Mouse (Mus musculus): ENCODE data around the gene Ptprcap. TPM values are rescaled to one million over a fixed set of nuclear protein-coding genes. Genes with fewer than 3 reads are reported as not detected.

The Ptprcap gene
- polyA plus RNA-seq, 1 experiment, result 548 TPM

DNA sequence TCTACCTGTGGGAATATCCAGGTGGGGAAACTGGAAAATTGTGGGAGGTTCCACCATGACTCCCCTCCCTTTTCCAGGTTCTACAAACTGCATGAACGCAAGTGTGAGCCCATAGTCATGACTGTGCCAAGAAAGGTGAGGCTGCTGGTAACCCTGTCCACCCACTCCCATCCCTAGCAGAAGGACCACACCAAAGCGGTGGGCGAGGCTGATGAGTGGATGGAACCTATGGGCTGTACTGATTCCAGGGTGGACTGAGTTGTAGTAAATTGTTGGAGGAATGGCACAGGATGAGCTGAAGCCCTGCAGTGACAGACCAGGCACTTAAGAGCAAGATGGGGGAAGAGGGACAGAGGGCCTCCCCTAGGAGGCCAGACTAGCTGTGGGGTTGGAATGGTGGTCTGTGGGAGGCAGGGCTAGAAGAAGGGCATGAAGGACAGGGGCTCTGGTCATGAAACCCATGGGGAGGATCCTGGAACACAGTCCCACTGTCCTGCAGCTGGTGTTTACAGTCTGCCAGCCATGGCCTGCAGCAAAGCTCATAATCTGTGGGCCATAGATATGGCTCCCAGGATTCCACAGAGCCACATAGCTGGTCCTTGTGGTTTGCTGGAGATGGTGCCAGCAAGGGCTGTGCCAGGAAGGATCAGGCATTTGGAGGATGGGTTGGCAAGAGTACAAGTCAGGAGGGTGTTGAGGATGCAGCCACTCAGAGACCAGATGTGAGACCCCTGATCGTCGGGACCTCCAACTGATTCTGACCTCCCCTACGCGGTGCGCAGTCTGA, 766 bp upstream of the Ptprcap start:
- TF ChIP-seq GATA1 (IDR thresholded peaks at IDR 0.05; ENCODE audit: low read length), result no peak

DNA sequence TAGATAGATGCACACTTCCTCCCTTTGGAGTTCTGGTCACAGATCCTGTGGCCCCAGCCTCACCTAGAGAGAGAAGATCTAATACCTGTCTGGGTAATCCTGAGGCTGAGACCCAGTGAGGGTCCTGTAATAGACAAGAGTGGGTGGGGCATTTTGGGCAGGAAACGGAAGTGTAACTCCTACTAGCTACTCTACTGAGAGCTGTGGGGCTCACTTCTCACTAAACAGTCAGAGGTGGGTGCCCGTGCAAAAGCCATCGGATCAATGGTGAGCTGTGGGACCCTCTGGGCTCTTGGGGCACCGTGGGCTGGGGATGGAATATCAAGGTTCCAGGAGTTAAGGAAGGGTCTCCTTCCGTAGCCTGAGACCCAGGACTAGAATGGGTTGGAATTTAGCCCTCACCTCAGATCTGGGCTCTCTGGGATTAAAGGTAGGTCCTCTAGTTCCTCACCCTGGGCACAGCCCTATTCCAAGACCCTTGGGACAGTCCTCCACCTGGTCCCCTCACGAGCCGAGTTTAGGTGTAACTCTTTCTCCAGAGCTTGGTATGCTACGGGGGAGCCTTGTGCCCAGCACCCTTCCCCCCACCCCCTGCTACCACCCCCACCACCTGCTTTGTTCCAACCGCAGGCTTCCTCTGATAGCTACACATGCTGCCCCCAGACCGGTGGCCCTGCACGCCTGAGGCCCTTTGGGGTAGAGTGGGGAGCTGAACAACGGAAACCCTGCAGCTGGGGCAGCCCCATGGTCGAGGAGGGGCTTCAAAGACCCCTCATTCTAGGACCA, 1.2 kb downstream of the Ptprcap start:
- no peak for TF ChIP-seq GATA1 (IDR thresholded peaks at IDR 0.05; ENCODE audit: low read length)

DNA sequence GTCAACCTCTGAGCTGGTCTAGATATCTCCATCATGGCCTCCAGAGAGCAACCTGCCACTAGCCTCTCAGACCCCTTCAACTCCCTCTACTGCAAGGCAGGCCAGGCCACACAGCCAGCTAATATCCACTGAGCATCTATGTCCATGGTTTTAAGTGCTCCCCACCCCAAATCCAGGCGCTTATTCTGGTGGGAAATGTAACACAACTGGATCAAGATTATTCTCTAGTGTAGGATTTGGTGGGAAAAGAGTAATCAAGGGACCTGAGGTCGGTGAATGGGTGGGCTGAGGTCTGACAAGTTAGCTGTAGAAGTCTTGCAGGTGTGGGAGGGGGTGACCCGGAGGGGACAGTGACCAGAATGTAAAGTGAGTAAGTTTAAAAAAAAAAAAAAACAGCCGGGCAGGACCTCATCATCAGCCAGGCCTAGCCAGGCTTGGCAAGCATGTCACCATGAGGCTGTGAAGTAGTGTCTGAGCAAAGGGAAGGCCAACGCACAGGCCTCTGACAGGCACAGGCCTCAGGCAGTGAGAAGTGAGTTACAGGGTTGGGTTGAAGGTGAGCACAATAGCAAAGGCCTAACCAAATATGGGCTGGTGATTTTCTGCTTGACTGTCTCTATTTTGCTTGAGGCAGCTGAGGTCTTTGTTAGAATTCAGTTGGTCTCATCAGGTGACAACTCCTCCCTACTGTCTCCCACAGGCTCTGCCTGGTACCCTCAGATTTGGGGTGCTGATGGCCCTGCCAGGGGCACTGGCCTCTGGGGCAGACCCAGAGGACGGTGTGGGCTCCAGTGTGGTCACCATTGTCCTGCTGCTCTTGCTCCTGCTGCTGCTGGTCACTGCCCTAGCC, 2.0 kb downstream of the Ptprcap start:
- TF ChIP-seq GATA1 (IDR thresholded peaks at IDR 0.05; ENCODE audit: low read length), result no peak

DNA sequence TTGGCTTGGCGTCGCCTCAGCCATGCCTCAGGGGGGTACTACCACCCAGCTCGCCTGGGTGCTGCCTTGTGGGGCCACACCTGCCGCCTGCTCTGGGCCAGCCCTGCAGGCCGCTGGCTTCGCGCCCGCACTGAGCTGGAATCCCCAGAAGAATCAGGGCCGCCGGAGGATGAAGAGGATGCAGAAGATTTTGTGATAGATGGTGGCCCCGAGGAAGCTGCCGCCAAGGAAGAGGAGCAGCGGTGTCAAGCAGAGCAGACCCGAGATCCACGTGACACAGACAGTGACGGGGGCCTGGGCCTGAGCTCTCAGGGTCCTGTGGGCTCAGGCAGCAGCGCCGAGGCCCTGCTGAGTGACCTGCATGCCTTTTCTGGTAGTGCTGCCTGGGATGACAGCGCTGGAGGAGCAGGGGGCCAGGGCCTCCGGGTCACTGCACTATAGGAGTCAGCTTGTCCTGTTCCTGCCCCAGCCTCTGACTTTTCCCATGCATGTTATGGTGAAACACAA, 2.7 kb downstream of the Ptprcap start:
- no peak for TF ChIP-seq GATA1 (IDR thresholded peaks at IDR 0.05; ENCODE audit: low read length)

DNA sequence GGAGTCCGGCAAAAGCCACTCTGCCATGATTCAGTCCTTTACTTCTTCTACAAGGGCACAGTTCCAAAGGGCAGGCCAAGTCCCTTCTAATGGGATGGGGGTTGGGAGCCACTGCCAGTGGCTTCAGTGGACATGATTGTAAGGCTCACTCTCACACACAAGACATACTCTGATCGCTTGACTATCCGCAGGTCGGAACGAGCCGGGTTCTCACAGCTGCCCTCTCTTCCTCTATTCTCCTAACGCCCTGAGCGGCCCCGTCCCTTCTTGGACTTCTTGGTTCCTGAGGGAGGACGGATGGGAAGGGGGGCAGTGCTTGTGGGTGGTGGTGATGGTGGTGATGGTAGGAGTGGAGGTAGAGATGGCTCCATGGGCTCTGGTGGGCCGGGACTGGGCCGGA, 3.4 kb downstream of the Ptprcap start:
- no peak for TF ChIP-seq GATA1 (IDR thresholded peaks at IDR 0.05; ENCODE audit: low read length)

DNA sequence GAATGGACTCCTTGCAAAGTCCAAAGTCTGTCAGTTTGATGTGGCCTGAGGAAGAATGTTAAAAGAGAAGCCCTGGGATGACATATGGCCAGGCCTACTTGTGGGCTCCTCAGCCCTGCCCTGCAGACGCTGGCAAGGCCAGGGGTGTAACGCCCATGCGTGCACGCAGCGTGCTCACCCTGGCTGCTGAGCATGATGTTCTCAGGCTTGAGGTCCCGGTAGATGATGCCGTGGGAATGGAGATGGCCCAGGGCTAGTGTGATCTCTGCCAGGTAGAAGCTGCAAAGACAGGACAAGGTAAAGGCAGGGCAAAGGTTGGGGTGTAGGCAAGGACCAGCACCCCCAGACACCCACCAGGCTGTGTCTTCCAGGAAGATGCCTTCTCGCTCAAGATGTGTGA, 5.6 kb downstream of the Ptprcap start:
- no peak for TF ChIP-seq GATA1 (IDR thresholded peaks at IDR 0.05; ENCODE audit: low read length)

DNA sequence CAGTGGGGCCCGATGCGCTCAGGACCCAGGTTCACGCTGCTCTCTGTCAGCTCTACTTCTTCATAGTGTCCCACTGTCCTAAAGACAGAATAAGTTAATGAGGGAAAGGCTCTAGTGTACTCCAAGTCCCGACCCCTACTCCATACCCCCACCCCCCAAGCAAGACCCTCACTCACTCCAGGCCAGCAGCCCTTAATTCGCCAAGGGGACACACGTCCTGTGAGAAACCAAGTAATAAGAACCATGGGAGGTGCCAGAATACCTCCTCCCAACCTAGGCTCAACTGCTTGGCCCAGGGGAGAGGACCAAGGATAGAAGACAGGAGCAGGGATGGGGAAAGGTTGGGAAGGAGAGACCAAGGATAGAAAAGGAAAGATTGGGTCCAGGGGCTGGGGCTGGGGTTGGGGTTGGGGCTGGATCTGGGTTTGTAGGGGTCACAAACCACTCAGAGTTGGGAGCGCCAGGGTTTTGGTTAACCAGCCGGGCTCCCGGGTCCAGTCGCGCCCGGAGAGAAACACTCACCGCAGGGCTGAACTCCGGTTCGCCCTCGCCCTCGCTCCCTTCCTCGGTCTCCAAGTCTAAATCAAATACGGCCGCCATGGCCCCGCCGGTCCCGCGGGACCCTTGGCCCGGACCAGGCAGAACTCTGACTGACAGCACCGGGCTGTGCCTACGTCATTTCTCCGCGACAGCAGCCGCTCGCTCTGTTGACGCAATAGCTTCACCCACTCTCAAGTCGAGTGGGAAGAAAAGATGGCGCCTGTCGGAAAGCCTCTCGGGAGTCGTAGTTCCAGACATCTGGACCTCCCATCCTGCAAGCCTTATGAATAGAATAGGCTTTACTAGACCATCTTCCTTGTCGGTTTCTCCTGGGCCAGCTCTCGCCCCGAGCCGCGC, 9.5 kb downstream of the Ptprcap start, which contains the start of gene Rps6kb2:
Gene Rps6kb2, minus strand, starts transcription at position 709 of the 897 bp plus-strand sequence.
- no peak for TF ChIP-seq GATA1 (IDR thresholded peaks at IDR 0.05; ENCODE audit: low read length)

DNA sequence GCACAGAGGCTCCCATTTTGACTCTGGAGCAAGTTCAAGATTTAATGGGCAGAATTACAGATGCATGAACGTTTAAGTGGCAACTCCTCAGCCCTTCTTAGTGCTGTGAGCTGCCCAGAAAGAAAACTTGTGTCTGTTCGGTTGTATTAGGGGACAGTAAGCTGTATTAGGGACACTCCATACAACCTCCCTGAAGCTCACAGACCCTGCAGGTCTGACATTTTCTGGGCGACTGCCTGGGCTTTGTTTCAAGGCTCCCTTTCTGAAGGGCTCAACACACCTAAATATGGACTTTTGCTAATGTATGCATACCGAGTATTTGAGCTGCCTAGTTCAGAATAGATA, 10.1 kb downstream of the Ptprcap start:
- no peak for TF ChIP-seq GATA1 (IDR thresholded peaks at IDR 0.05; ENCODE audit: low read length)

DNA sequence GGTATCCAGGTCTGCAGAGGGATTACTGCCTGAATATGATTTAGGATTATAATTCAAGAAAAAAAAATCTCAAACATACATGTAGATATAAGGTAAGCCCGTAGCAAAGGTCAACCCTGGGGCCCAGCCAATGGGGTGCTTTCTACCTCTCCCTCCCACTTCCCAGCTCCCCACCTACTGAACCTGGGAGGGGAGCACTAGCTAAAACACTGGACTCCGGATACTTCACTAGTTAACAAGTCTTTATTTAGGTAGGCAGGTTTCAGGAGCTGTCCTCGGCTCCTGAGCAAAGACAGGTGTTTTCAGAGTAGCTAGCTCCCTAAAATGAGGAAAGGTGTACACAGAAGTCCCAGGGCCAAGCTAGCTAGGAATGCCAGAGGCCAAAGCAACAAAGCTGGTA, 10.7 kb downstream of the Ptprcap start:
- no peak for TF ChIP-seq GATA1 (IDR thresholded peaks at IDR 0.05; ENCODE audit: low read length)

DNA sequence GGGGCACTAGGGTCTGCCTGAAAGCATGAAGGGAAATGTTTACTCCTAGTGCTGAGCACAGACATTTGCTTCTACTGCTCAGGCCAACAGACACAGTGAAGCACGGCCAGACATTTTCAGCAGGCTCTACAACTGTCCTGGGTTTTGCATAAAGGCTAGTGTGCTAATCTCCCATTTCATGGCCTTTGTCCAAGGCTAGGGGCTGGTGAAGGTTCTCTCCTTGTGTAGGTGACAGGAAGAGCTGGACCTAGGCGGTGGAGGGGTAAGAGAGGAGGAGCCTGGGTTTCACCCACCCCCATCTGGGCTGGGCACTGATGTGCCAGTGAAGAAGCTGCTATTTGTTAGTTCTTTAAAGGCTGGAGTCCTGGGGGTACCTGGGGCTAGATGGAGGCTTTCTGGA, 11.3 kb downstream of the Ptprcap start:
- TF ChIP-seq GATA1 (IDR thresholded peaks at IDR 0.05; ENCODE audit: low read length), result no peak

DNA sequence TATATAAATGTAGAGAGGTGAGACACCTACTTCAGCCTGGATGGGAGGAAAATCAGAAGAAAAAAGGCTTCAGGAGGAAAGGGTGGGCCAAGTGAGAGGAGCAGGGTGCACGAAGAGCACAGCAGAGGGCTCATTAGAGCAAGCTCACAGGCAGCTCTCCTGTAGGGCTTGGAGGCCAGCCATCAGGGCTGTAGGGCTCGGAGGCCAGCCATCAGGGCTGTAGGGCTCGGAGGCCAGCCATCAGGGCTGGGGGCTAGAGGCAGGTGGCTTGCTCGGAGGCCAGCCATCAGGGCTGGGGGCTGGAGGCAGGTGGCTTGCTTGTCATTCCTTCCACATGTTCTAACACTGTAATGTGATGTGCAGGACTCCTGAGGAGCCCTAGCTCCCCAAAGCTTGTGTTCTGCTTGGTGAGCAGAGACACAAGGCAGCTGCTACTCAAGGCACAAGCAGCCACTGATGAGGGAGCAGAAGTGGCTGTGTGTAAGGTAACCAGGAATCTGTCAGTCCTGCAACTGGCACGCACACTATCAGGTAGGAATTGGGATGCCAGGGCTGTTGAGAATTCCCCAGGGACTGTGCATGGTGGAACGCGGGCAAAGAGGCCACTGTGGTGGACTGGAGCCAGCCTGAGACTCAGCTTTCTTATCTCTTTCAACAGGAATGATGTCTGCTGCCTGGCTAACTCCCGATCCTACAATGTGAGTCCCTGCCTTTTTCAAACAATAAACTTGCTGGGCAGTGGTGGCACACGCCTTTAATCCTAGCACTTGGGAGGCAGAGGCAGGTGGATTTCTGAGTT, 13.5 kb downstream of the Ptprcap start:
- TF ChIP-seq GATA1 (IDR thresholded peaks at IDR 0.05; ENCODE audit: low read length), result no peak

DNA sequence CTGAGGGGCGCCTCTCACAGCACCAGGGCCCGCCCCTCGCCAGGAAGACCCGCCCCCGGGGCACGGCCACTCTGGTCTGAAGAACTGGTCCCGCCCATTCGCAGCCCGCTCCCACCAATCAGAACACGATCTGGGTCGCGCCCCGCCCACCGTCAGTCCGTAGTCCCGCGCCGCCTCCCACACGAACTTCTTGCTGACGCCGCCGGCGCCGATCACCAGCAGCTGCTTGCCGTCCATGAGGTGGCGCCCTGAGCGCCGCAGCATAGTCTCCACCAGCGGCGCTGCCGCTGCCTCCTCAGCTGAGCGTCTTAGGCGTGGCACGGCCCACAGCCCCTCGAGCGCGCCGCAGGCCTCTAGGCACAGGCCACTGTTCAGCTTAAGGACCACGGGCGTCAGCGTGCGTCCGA, 16.0 kb downstream of the Ptprcap start:
- no peak for TF ChIP-seq GATA1 (IDR thresholded peaks at IDR 0.05; ENCODE audit: low read length)

DNA sequence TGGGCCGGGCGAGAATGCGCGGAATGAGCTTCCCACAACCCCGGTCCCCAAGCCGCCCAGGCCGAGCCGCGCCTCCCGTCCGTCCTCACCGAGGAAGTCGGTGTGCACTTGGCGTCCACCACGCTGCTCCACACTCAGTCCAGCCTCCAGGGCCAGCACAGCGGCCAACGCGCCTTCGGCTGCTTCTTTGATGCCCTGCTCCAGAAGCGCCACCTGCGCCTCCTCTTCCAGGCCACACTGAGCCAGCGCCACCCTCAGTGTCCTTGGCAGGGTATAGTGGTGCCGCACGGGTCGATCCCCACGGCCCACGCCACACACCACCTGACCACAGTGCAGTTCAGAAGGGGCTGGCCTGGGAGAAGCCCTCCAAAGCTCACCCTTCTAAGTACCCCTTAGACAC, 16.4 kb downstream of the Ptprcap start:
- TF ChIP-seq GATA1 (IDR thresholded peaks at IDR 0.05; ENCODE audit: low read length), result no peak

Measured in G1E-ER4 (cell line).